Mouse (Mus musculus) forebrain, embryonic 11.5 days (tissue): ENCODE measurements around the gene Sohlh1. TPM values are rescaled to one million over a fixed set of nuclear protein-coding genes. Genes with fewer than 3 reads are reported as not detected.
"Not testable (repeated sequence)": the region's sequence is repeated elsewhere in the genome, so short reads cannot be mapped to it uniquely, and the experiment has no call there.

Source experiments
- ATAC-seq: fragments of 200-750 bp; cut with Nextera tagmentation; replicated peaks from 2 replicates; pipeline ENCODE4 v1.8.0; 2017; ENCODE audit warnings: moderate TSS enrichment; ENCODE audit not compliant: low FRiP score
- DNase-seq: peaks from one replicate; pipeline ENCODE4 v3.0.0-alpha.2; 2017; ENCODE audit warnings: low spot score
- H3K27ac ChIP-seq: fragments of 300-500 bp; sonication (generic); 2 replicates; pipeline ENCODE4 v1.5.1; 2014; ENCODE audit warnings: low read depth, low read length
- H3K27me3 ChIP-seq: fragments of 300-500 bp; sonication (generic); 2 replicates; pipeline ENCODE4 v1.6.1; 2014; ENCODE audit warnings: mild to moderate bottlenecking, low read length, mixed read lengths; ENCODE audit not compliant: control insufficient read depth, insufficient read depth
- H3K36me3 ChIP-seq: fragments of 300-500 bp; sonication (generic); 2 replicates; pipeline ENCODE4 v1.6.1; 2014; ENCODE audit warnings: mild to moderate bottlenecking, low read length, moderate library complexity, mixed read lengths; ENCODE audit not compliant: control insufficient read depth, insufficient read depth
- H3K4me1 ChIP-seq: fragments of 300-500 bp; sonication (generic); replicated peaks from 2 replicates; pipeline ENCODE4 v1.6.1; 2014; ENCODE audit warnings: low read length, mixed read lengths; ENCODE audit not compliant: control insufficient read depth, insufficient read depth
- H3K4me2 ChIP-seq: fragments of 300-500 bp; sonication (generic); 2 replicates; pipeline ENCODE4 v1.6.1; 2014; ENCODE audit warnings: low read depth, mild to moderate bottlenecking, low read length, moderate library complexity, mixed read lengths; ENCODE audit not compliant: severe bottlenecking
- H3K4me3 ChIP-seq: fragments of 300-500 bp; sonication (generic); 2 replicates; pipeline ENCODE4 v1.5.1; 2014; ENCODE audit warnings: low read depth, low read length
- H3K9ac ChIP-seq: fragments of 300-500 bp; sonication (generic); 2 replicates; pipeline ENCODE4 v1.6.1; 2014; ENCODE audit warnings: low read length
- H3K9me3 ChIP-seq: fragments of 300-500 bp; sonication (generic); 2 replicates; pipeline ENCODE4 v1.6.1; 2016; ENCODE audit warnings: low read length, mixed read lengths; ENCODE audit not compliant: control insufficient read depth
- WGBS: fragments of 180-500 bp; shearing (Covaris S2); extraction: QIAGEN DNeasy Blood & Tissue Kit; methylation state at CpG from one replicate; pipeline ENCODE4 v1.1.7; 2014; 5-methylcytosine and 5-hydroxymethylcytosine counted together
- polyA plus RNA-seq: library from polyadenylated mRNA; unstranded; fragments of >200 nt; fragmentation: Nextera tagmentation; extraction: Ambion mirVana; gene quantifications from 2 replicates; pipeline ENCODE4 v1.2.1, GENCODE M21; 2014

Gene Sohlh1
- polyA plus RNA-seq, 1 experiment from 2014 or later = not detected

GRCm38 (mm10) chr2:25828344-25828947 lies 18.6 kb downstream of the Sohlh1 start:
- Histone ChIP-seq H3K4me1 (no peaks in the 10 kb centered on the region), H3K9me3 (no peaks in the 10 kb centered on the region), H3K36me3 (no peaks in the 10 kb centered on the region), H3K27me3 (no peaks in the 10 kb centered on the region), H3K4me3 (no peak overlapping the region), H3K9ac (no peak overlapping the region), H3K4me2 (no peak overlapping the region), H3K27ac (no peak overlapping the region)
- DNase-seq (no peak), ATAC-seq (no peak)
- 78% methylated on average over 8 of the region's 8 CpGs for WGBS

- no peak overlapping the region for H3K9ac ChIP-seq
- ATAC-seq (no peak), DNase-seq (no peak)
- no peak overlapping the region for H3K4me3 ChIP-seq
- no peaks in the 10 kb centered on the region for H3K4me1 ChIP-seq
- WGBS = 87% methylated on average over 3 of the region's 3 CpGs
- H3K36me3 ChIP-seq = no peaks in the 10 kb centered on the region
- H3K4me2 ChIP-seq = no peak overlapping the region
- no peaks in the 10 kb centered on the region for H3K9me3 ChIP-seq
- no peaks in the 10 kb centered on the region for H3K27me3 ChIP-seq
- H3K27ac ChIP-seq = no peak overlapping the region
Observed at GRCm38 (mm10) chr2:25824751-25825150, 22.3 kb downstream of the Sohlh1 start.

GRCm38 (mm10) chr2:25822806-25823205 lies 24.2 kb downstream of the Sohlh1 start, which contains the start of gene Lcn9:
Lcn9 (plus strand) TSS chr2:25823153.
- WGBS = 83% methylated on average over 1 of the region's 1 CpGs

GRCm38 (mm10) chr2:25815748-25816147 lies 31.3 kb downstream of the Sohlh1 start, which contains the start of gene Glt6d1:
Glt6d1 (minus strand) TSS chr2:25815848.
- ATAC-seq, H3K9me3 ChIP-seq, H3K27me3 ChIP-seq, H3K9ac ChIP-seq, H3K4me1 ChIP-seq, H3K4me2 ChIP-seq, DNase-seq, H3K27ac ChIP-seq, H3K4me3 ChIP-seq, H3K36me3 ChIP-seq: not testable (repeated sequence)
- 86% methylated on average over 1 of the region's 1 CpGs for WGBS

More at GRCm38 (mm10) chr2:25822806-25823205, 24.2 kb downstream of the Sohlh1 start, which contains the start of gene Lcn9:
- Histone ChIP-seq H3K4me1 (no peaks in the 10 kb centered on the region), H3K27me3 (no peaks in the 10 kb centered on the region), H3K27ac (no peak within 1 kb of the TSS), H3K4me2 (no peak within 1 kb of the TSS), H3K9me3 (no peaks in the 10 kb centered on the region), H3K4me3 (no peak within 1 kb of the TSS), H3K9ac (no peak within 1 kb of the TSS), H3K36me3 (no peaks in the 10 kb centered on the region)
- no peak for DNase-seq
- ATAC-seq = no peak

- H3K4me3 ChIP-seq = no peak overlapping the region
- DNase-seq (no peak), ATAC-seq (no peak)
- H3K4me1 ChIP-seq = no peaks in the 10 kb centered on the region
- H3K27ac ChIP-seq = no peak overlapping the region
- no peak overlapping the region for H3K9ac ChIP-seq
- H3K27me3 ChIP-seq = no peaks in the 10 kb centered on the region
- WGBS = 82% methylated on average over 5 of the region's 5 CpGs
- H3K36me3 ChIP-seq = no peaks in the 10 kb centered on the region
- H3K9me3 ChIP-seq = no peaks in the 10 kb centered on the region
- H3K4me2 ChIP-seq = no peak overlapping the region
Observed at GRCm38 (mm10) chr2:25813364-25813763, 33.7 kb downstream of the Sohlh1 start.

- no peak overlapping the region for H3K9ac ChIP-seq
- H3K9me3 ChIP-seq = no peaks in the 10 kb centered on the region
- ATAC-seq = no peak
- H3K36me3 ChIP-seq = no peaks in the 10 kb centered on the region
- H3K27ac ChIP-seq = no peak overlapping the region
- WGBS = 83% methylated on average over 2 of the region's 2 CpGs
- H3K27me3 ChIP-seq = no peaks in the 10 kb centered on the region
- no peaks in the 10 kb centered on the region for H3K4me1 ChIP-seq
- no peak overlapping the region for H3K4me2 ChIP-seq
- no peak for DNase-seq
- H3K4me3 ChIP-seq = no peak overlapping the region
Observed at GRCm38 (mm10) chr2:25811711-25812110, 35.3 kb downstream of the Sohlh1 start.

- Histone ChIP-seq H3K4me1 (no peaks in the 10 kb centered on the region; the same call in 1 of the 2 replicates), H3K9ac (no peak overlapping the region), H3K36me3 (no peaks in the 10 kb centered on the region), H3K27me3 (no peaks in the 10 kb centered on the region), H3K9me3 (no peaks in the 10 kb centered on the region), H3K4me2 (no peak overlapping the region), H3K27ac (no peak overlapping the region), H3K4me3 (no peak overlapping the region)
- no peak for DNase-seq
- 63% methylated on average over 5 of the region's 5 CpGs for WGBS
- ATAC-seq = no peak
Observed at GRCm38 (mm10) chr2:25798065-25798464, 49.0 kb downstream of the Sohlh1 start.

- H3K4me1 ChIP-seq = no peaks in the 10 kb centered on the region; the same call in 1 of the 2 replicates
- WGBS = 63% methylated on average over 2 of the region's 2 CpGs
- no peak overlapping the region for H3K27ac ChIP-seq
Observed at GRCm38 (mm10) chr2:25797635-25798034, 49.4 kb downstream of the Sohlh1 start.

More at GRCm38 (mm10) chr2:25797635-25798034, 49.4 kb downstream of the Sohlh1 start:
- no peak overlapping the region for H3K4me3 ChIP-seq
- H3K9ac ChIP-seq = no peak overlapping the region
- no peak overlapping the region for H3K4me2 ChIP-seq
- H3K36me3 ChIP-seq = no peaks in the 10 kb centered on the region
- DNase-seq = no peak
- no peaks in the 10 kb centered on the region for H3K9me3 ChIP-seq
- no peaks in the 10 kb centered on the region for H3K27me3 ChIP-seq
- ATAC-seq = no peak
